Mouse (Mus musculus) C2C12 (cell line): Measurements from ENCODE around the gene Pdcd7.

Source experiments
- CTCF ChIP-seq: IDR thresholded peaks from one replicate; pipeline ENCODE4 v1.5.1; 2011; ENCODE audit not compliant: control insufficient read depth, insufficient read depth, insufficient read length
- MYOD1 ChIP-seq: IDR thresholded peaks from one replicate; pipeline ENCODE4 v1.6.1; 2011; ENCODE audit warnings: low read depth; ENCODE audit not compliant: control insufficient read depth, insufficient read length
- MYOG ChIP-seq: IDR thresholded peaks from one replicate; pipeline ENCODE4 v1.6.1; 2011; ENCODE audit not compliant: control insufficient read depth, insufficient read length; ENCODE audit errors: extremely low read depth
- USF1 ChIP-seq: IDR thresholded peaks from one replicate; pipeline ENCODE4 v1.6.1; 2011; ENCODE audit warnings: low read depth, mild to moderate bottlenecking, control low read depth, moderate library complexity

- TF ChIP-seq USF1 (no peak), CTCF (no peak), MYOG (no peak), MYOD1 (no peak)
Observed at GRCm38 (mm10) chr9:65393606-65394005, 47.7 kb downstream of the Pdcd7 start.
